Mouse (Mus musculus) midbrain, embryonic 11.5 days (tissue): Measurements from ENCODE around the gene Cbx6. TPM values are rescaled to one million over a fixed set of nuclear protein-coding genes. Genes with fewer than 3 reads are reported as not detected.

Experiments used
- ATAC-seq: fragments of 200-750 bp; cut with Nextera tagmentation; 2 replicates; pipeline ENCODE4 v1.8.0; 2017; ENCODE audit warnings: moderate TSS enrichment, moderate library complexity; ENCODE audit not compliant: low FRiP score
- DNase-seq: peaks from one replicate; pipeline ENCODE4 v3.0.0; 2015; ENCODE audit warnings: low spot score; ENCODE audit errors: missing footprints
- H3K27ac ChIP-seq: fragments of 300-500 bp; sonication (generic); 2 replicates; pipeline ENCODE4 v1.5.1; 2014; ENCODE audit warnings: low read depth, low read length
- H3K27me3 ChIP-seq: fragments of 300-500 bp; sonication (generic); 2 replicates; pipeline ENCODE4 v1.6.1; 2014; ENCODE audit warnings: mild to moderate bottlenecking, low read length, moderate library complexity, mixed read lengths; ENCODE audit not compliant: control insufficient read depth, insufficient read depth
- H3K36me3 ChIP-seq: fragments of 300-500 bp; sonication (generic); 2 replicates; pipeline ENCODE4 v1.6.1; 2014; ENCODE audit warnings: mild to moderate bottlenecking, low read length, moderate library complexity, mixed read lengths; ENCODE audit not compliant: control insufficient read depth, insufficient read depth
- H3K4me1 ChIP-seq: fragments of 300-500 bp; sonication (generic); 2 replicates; pipeline ENCODE4 v1.6.1; 2014; ENCODE audit warnings: low read length; ENCODE audit not compliant: control insufficient read depth, insufficient read depth
- H3K4me2 ChIP-seq: fragments of 300-500 bp; sonication (generic); 2 replicates; pipeline ENCODE4 v1.6.1; 2014; ENCODE audit warnings: mild to moderate bottlenecking, moderate library complexity
- H3K4me3 ChIP-seq: fragments of 300-500 bp; sonication (generic); 2 replicates; pipeline ENCODE4 v1.5.1; 2014; ENCODE audit warnings: low read depth, low read length
- H3K9ac ChIP-seq: fragments of 300-500 bp; sonication (generic); 2 replicates; pipeline ENCODE4 v1.6.1; 2014; ENCODE audit warnings: low read length
- H3K9me3 ChIP-seq: fragments of 300-500 bp; sonication (generic); 2 replicates; pipeline ENCODE4 v1.6.1; 2016; ENCODE audit warnings: low read length; ENCODE audit not compliant: control insufficient read depth
- WGBS: fragments of 180-500 bp; shearing (Covaris S2); extraction: QIAGEN DNeasy Blood & Tissue Kit; methylation state at CpG from one replicate; pipeline ENCODE4 v1.1.7; 2014; 5-methylcytosine and 5-hydroxymethylcytosine counted together
- polyA plus RNA-seq: library from polyadenylated mRNA; unstranded; fragments of >200 nt; fragmentation: Nextera tagmentation; extraction: Ambion mirVana; gene quantifications from 2 replicates; pipeline ENCODE4 v1.2.1, GENCODE M21; 2014

Cbx6 gene
- polyA plus RNA-seq, 1 experiment from 2014 or later = 18.8 TPM

GRCm38 (mm10) chr15:79800701-79801100, 33.8 kb downstream of the Cbx6 start:
- H3K9me3 ChIP-seq = no peaks in the 10 kb centered on the region
- WGBS = 65% methylated on average over 11 of the region's 11 CpGs
- H3K27me3 ChIP-seq = peaks cover 41% of the 10 kb centered on the region
- DNase-seq (no peak), ATAC-seq (no peak)
- no peak overlapping the region for H3K27ac ChIP-seq
- no peak overlapping the region for H3K9ac ChIP-seq
- no peak overlapping the region for H3K4me3 ChIP-seq
- H3K4me1 ChIP-seq = peaks cover 13% of the 10 kb centered on the region
- H3K4me2 ChIP-seq = no peak overlapping the region
- H3K36me3 ChIP-seq = no peaks in the 10 kb centered on the region

GRCm38 (mm10) chr15:79798591-79798990, 35.9 kb downstream of the Cbx6 start:
- ATAC-seq (no peak), DNase-seq (no peak)
- Histone ChIP-seq H3K36me3 (no peaks in the 10 kb centered on the region), H3K4me1 (peaks cover 3% of the 10 kb centered on the region; the same call in 1 of the 2 replicates), H3K4me3 (no peak overlapping the region), H3K27ac (no peak overlapping the region), H3K4me2 (no peak overlapping the region), H3K9me3 (no peaks in the 10 kb centered on the region), H3K9ac (no peak overlapping the region), H3K27me3 (peaks cover 20% of the 10 kb centered on the region)
- WGBS = 85% methylated on average over 10 of the region's 10 CpGs

GRCm38 (mm10) chr15:79797680-79798079, 36.8 kb downstream of the Cbx6 start:
- Histone ChIP-seq H3K4me2 (no peak overlapping the region), H3K27me3 (peaks cover 11% of the 10 kb centered on the region), H3K9me3 (no peaks in the 10 kb centered on the region), H3K9ac (no peak overlapping the region), H3K4me1 (no peaks in the 10 kb centered on the region), H3K4me3 (no peak overlapping the region), H3K36me3 (no peaks in the 10 kb centered on the region), H3K27ac (no peak overlapping the region)
- no peak for ATAC-seq
- 91% methylated on average over 8 of the region's 8 CpGs for WGBS
- DNase-seq = peak; percentile 8

DNA sequence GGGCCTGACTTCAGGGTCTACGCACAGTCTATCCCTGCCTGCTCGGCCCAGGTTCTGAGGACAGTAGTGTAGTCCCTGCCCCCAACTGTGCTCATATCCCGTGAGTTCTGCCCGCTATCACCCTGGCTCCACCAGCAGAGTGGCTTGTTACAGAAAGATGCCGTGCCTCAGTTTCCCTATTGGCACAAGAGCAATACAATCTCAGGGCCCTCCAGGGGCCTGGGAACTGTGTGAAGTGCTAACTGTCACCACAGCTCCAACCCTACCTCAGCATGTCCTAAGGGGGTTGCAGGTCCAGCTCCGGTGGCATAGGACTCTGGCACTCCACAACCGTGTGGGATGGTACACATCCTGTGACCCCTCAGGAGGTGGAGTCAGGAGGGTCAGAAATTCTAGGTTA, 37.4 kb downstream of the Cbx6 start:
- no peak overlapping the region for H3K4me3 ChIP-seq
- no peaks in the 10 kb centered on the region; the same call in 1 of the 2 replicates for H3K4me1 ChIP-seq
- DNase-seq = no peak

GRCm38 (mm10) chr15:79796256-79796655, 38.2 kb downstream of the Cbx6 start:
- H3K9ac ChIP-seq = no peak overlapping the region
- no peaks in the 10 kb centered on the region; the same call in 1 of the 2 replicates for H3K4me1 ChIP-seq
- no peaks in the 10 kb centered on the region for H3K36me3 ChIP-seq
- H3K4me2 ChIP-seq = no peak overlapping the region
- no peak for ATAC-seq
- DNase-seq = peak; percentile 60
- H3K27ac ChIP-seq = no peak overlapping the region
- no peaks in the 10 kb centered on the region for H3K27me3 ChIP-seq
- H3K9me3 ChIP-seq = no peaks in the 10 kb centered on the region
- 89% methylated on average over 12 of the region's 12 CpGs for WGBS
- H3K4me3 ChIP-seq = no peak overlapping the region

More for the DNA sequence above, 37.4 kb downstream of the Cbx6 start:
- no peak overlapping the region for H3K27ac ChIP-seq
- ATAC-seq = no peak
- no peaks in the 10 kb centered on the region for H3K36me3 ChIP-seq
- peaks cover 5% of the 10 kb centered on the region for H3K27me3 ChIP-seq
- H3K9me3 ChIP-seq = no peaks in the 10 kb centered on the region
- H3K9ac ChIP-seq = no peak overlapping the region
- 88% methylated on average over 7 of the region's 7 CpGs for WGBS
- no peak overlapping the region for H3K4me2 ChIP-seq

DNA sequence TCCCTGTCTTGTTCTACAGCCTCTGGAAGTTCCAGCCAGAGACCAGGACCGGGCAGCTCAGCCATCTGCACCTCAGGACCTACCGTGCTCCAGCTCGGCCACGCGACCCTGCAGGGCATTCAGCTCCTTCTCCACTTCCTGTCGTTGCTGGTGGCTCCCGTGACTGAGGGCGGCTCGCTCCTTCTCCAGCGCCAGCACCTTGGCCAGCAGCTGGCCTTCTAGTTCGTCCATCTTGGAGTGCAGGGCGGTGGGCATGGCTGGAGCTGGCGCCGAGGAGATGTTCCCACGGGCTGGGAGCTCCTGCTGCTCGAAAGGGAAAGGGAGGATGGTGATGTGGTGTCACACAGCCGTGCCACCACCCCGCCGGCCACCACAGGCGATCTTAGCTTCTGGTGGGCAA, 40.3 kb downstream of the Cbx6 start:
- Histone ChIP-seq H3K4me1 (no peaks in the 10 kb centered on the region; the same call in 1 of the 2 replicates), H3K4me3 (no peak overlapping the region), H3K27ac (no peak overlapping the region), H3K4me2 (no peak overlapping the region), H3K9me3 (no peaks in the 10 kb centered on the region), H3K36me3 (no peaks in the 10 kb centered on the region), H3K27me3 (no peaks in the 10 kb centered on the region; the same call in 1 of the 2 replicates), H3K9ac (no peak overlapping the region)
- no peak for ATAC-seq
- 37% methylated on average over 20 of the region's 20 CpGs for WGBS
- no peak for DNase-seq

DNA sequence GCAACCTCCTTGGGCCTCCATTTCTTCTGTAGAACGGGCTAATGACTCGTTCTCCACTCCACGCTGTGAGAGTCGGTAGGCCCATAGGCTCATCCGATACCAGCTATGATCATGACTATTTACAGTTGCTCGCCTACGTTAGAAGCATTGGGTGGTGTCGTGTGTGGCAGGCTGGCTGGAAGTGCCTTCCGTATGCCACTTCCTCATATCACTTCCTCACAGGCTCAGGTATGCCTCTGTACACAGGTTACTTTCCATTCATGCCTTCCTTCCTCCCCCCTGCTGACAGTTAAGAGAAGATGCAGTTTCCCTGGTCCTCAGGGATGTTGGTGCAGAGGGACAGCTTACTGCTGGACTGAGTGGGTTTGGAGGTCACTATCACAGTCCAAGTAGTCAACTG, 41.4 kb downstream of the Cbx6 start:
- no peak overlapping the region for H3K4me3 ChIP-seq
- H3K27me3 ChIP-seq = no peaks in the 10 kb centered on the region; the same call in 1 of the 2 replicates
- H3K36me3 ChIP-seq = no peaks in the 10 kb centered on the region
- 91% methylated on average over 9 of the region's 9 CpGs for WGBS
- no peak overlapping the region for H3K4me2 ChIP-seq
- no peaks in the 10 kb centered on the region; the same call in 1 of the 2 replicates for H3K4me1 ChIP-seq
- DNase-seq (peak; percentile 79), ATAC-seq (no peak)
- H3K27ac ChIP-seq = no peak overlapping the region
- H3K9me3 ChIP-seq = no peaks in the 10 kb centered on the region
- no peak overlapping the region for H3K9ac ChIP-seq

- peak overlapping the region; percentile 22 for H3K4me2 ChIP-seq
- H3K36me3 ChIP-seq = no peaks in the 10 kb centered on the region
- no peaks in the 10 kb centered on the region; the same call in 1 of the 2 replicates for H3K4me1 ChIP-seq
- no peaks in the 10 kb centered on the region; the same call in 1 of the 2 replicates for H3K27me3 ChIP-seq
- H3K9ac ChIP-seq = no peak overlapping the region
- no peak overlapping the region for H3K4me3 ChIP-seq
- WGBS = 18% methylated on average over 19 of the region's 19 CpGs
- ATAC-seq (peak; percentile 66), DNase-seq (peak; percentile 90)
- H3K9me3 ChIP-seq = no peaks in the 10 kb centered on the region
- H3K27ac ChIP-seq = no peak overlapping the region
Observed at GRCm38 (mm10) chr15:79792455-79792854, 42.0 kb downstream of the Cbx6 start.

GRCm38 (mm10) chr15:79791502-79791901, 43.0 kb downstream of the Cbx6 start:
- ATAC-seq (no peak), DNase-seq (peak; percentile 91)
- H3K4me2 ChIP-seq = no peak overlapping the region
- H3K27ac ChIP-seq = no peak overlapping the region
- H3K9ac ChIP-seq = no peak overlapping the region
- no peaks in the 10 kb centered on the region for H3K9me3 ChIP-seq
- no peaks in the 10 kb centered on the region; the same call in 1 of the 2 replicates for H3K4me1 ChIP-seq
- 3% methylated on average over 12 of the region's 12 CpGs for WGBS
- H3K27me3 ChIP-seq = no peaks in the 10 kb centered on the region; the same call in 1 of the 2 replicates
- no peaks in the 10 kb centered on the region for H3K36me3 ChIP-seq
- no peak overlapping the region for H3K4me3 ChIP-seq
